Mouse (Mus musculus): ENCODE results near the gene Thada.

The Thada gene

DNA sequence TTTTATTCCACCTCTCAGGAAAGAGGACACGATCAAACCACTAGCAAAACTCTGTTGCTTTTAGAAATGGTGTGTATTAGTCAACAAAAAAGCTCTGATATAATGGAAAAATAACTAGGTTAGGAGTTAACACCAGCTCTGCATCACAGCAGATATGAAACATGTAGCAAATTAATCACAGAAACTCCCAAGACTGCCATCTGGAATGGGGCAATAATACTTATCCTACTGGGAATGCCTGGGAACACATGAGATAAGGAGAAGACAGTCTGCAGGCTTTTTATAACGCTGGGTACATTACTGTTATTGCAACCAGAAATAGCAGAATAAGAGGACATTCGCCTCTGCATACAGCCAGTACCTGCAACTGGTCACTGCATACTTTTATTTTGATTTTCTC is 96.2 kb downstream of the Thada start:
- DNase-seq = no peak

DNA sequence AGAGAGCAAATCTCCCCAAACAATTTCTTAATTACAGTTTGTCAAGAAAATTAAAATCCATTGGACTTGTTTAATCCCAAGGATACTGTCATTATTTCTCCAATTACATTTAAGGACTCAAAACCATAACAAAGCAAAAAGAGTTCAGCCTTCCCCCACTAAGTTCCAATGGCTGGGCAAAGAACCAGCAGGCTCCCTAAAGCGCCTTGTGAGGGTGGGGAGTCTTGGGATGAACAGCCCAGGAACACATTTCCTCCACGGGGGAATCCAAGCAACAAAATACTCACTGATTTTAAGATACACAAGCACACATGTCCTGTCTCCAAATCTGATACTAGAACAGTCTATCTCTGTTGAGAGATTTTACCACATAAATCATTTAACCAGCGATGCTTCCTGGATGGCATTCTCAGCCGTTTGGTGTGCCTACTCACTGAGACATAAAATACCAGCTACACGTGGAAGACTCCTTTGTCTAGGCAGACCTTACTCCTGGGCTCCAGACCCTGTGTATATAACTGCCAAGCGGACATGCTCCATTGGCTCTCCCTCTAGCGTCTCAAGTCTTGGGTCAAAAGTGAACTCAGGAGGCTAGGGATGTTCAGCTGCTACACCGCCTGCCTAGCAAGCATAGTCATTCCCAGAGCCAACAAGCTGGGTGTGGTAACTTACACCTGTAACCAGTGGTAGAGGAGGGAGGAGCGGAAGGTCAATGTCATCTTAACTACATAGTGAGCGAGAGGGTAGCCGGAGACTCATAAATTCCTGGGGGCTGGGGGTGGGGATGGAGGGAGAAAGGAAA is 97.6 kb downstream of the Thada start:
- no peak for DNase-seq

DNA sequence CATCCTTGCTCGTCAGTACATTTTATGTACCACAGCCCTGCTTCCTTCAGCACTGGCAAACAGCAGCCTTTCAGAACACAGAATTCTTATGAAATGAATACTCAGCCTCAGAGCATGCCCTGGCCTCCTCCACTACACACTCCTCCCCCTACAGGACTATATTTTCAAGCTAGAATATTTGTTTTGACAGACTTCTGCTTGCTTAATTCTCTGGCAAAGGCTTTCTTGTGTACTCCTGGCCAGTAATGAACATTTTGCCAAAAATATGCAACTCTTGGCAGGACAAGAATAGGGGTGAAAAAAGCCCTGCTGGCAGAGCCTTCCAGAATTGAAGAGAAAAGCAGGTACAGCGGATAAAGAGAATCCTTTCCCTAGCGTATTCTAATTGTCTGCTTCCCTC is 98.3 kb downstream of the Thada start:
- peak; percentile 60 for DNase-seq

DNA sequence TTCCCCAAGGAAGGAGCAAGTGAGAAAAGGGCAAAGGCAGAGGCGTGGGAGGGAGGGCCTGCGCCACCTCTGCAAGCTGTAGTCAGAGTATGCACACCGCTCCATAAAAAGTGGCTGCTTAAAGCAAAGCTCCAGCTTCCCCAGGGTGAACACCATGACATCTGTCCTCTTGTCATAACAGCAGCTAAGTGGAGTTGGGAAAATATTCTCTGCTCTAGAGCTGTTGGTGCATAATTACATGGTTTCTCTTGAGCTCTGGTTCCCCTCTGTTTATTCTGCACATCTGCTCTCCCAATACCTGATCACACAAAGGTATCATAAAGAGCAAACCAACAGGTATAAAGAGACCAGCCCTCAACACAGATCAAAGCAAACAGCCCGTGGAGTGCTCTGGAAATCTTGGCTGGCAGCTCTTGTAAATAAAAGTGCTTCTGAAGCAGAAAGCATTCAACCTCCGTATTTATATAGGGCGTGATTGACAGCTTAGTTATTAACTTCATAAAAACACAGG is 100.2 kb downstream of the Thada start:
- peak; percentile 78 for DNase-seq

DNA sequence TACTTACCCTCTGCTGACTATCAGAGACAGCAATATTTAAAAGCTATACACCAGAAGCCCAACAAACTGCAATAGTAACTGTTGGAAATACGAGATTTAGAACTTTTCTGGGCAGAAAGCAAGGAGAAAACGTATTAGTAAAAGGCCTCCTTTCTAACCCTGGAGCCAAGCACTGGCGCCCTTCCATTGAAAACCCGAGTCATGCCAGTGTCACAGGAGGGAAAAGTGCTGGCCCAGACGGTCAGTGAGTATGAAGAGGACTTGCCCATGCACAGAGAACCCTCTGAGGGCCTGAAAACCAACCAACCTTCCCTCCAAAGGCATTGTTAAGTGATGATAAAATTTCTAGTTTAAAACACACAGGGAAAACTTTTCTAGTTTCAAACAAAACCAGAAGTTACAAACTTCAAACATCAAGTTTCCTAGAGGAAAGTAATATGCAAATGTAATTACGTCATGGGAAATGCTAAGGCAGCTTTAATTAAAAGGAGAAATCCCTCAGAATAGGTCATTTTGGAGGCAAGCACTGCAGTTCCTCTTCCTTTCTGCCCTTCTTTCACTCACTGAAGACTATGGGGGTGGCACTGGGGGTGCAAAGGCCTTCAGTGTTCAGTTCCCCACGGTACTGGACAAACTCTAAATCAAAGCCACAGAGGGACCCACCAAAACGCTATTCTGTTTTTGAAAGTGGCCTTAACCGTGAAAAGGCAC is 100.8 kb downstream of the Thada start:
- DNase-seq = no peak

DNA sequence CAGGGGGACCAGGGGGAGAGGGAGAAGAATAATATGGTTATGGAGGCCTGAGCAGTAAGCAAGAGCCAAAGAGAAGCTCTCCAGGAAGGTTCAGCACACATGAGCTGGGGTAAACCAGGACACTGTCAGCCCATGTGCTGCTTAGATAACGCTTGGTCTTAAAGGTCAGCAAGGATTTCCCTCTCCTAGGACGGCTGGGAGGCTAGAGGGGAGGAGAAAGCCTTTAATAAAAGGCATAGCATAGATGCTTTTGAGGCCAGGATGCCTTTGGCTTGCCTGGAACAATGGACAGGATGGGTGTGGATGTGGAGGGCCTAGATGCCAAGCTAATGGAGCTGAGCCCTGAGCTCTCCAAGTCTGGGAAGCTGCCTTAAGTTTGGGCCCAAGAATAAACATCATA is 102.6 kb downstream of the Thada start:
- DNase-seq = peak; percentile 58

DNA sequence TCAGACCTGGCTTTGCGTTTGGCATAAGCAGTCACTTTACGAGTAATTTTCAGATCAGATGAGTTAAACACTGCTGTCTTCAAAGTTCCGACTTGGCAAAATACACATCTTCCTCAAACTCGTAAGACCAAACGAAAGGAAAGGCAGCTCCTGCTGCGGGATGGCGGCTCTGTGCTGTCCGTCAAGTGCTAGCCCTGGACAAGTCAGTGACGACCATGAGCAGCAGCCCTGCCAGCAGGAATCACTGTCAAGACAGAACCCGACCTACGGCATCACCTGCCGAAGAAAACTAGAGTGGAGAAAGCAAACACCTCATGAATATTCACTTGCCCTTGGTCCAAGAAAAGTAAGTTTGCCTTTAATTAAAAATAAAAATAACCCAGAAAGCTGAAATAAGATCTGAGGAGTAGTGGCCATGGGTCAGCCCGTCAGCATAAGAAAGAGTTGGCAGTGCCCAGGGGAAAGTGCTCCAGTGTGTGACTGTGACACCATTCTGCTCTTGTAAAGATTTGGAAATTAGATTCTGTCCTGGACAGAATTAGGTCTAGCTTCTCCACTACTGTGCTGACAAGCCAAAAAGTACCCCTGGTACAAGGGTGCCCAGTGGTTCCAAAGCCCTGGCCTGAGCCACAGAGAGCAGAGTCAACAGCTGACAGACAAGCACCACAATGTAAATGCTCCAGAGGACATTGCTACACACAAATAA is 103.3 kb downstream of the Thada start:
- DNase-seq = no peak

DNA sequence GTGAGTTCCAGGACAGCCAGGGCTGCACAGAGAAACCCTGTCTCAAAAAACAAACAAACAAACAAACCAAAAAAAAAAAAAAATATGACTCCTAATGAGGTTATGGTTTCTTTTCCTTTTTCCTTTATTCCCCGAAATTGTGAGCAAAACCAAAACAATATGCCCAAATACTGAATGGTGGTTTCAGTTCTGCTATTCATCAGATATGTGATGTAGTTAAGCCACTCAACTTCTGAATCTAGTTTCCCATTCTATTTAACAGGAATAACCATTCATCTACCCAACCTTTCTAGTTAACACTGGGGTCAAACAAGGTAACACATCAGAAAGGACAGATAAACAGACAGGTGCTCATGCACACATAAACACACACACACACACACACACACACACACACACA is 105.0 kb downstream of the Thada start:
- DNase-seq = no peak

DNA sequence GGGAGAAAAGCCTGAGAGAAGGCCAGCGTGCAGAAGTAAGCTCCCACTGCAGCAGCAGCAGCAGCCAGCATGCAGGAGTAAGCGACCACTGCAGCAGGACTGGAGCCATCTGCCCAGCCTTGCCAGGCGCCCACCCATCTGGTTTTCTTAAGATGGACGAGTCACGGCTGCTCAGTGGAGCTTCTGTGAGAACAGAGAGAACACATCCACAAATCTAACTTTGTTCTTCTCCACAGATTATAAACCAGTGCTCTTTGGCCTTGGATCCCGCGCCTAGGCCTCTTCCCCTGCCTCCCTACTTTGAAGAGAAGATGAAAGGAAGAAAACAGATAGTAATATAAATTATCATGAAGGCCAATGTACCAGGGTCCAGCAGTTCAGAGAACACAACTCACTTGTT is 106.2 kb downstream of the Thada start:
- no peak for DNase-seq

DNA sequence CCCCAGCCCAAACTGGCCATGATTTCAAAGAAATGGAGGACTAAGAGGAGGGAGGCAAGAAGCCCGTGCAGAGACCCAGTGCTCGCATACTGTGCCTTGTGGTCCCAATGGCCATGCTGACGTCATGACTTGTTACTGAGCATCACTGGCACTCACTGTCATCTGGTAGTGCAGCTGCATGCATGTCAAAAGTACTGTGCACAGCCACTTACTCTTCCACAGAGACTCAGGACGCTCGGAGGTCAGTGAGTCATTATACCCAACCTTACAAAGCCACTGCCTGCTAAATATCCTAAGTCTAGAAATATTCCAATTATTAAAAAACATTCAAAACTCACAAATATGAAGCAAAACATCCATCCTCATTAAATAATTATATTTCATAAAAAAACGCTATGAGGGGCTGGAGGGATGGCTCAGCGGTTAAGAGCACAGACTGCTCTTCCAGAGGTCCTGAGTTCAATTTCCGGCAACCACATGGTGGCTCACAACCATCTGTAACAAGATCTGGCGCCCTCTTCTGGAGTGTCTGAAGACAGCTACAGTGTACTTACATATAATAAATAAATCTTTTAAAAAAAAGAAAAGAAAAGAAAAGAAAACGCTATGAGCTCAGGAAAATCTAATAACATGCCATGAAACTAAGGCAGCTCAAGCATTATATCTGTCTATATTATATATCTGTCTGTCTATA is 106.9 kb downstream of the Thada start:
- no peak for DNase-seq

DNA sequence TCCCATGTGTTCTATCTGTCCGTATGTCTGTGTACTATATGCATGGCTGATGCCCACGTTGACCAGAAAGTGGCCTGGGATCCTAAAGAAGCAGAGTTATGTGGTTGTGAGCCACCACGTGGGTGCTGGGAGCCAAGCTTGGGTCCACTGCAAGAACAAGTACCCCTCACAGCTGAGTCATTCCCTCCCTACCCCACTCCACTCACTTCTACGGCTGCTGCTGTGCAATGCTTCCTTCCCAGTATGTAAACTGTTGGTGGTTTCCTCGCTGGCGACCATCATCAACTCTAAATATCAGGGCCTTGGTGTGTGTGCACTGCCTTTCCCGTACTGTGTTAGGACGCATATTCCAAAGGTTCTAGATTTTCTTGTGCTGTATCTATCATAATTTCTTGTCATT is 108.2 kb downstream of the Thada start:
- DNase-seq = no peak

DNA sequence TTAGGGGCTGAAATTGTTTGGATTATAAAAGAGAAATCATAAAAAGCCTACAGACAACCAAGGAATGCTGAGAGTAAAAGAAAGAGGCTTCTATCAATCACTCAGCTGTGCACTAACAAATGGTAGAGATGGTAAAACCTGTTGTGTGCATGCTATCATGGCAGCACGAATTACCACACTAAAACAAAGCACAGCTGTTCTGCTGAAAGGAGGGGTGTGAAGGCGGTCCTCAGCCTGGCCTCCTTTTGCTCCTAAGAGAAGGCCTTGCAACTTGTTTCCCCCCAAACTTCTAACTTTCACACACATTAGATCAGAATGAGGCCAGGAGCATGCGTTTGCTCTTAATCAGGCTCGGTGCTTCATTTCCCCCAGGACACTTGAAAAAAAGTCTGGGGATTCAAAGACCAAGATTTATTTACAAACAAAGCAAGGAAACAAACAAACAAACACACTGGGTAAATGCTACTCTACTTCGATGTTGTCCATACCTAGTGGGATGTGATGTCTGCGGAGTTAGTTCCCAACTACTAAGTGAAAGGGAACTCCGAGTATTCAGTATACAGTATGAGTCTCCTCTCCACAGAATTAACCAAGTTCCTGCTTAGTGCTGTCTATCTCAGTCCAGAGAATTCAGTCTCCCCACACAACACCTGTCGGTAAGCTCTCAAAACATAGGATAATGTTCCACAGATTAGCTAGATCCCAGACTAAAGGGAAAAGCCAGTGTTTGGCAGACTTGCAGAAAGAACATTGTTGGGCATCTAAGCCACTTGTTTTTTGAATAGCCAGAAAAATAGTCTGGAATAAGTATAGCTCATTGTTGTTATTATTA is 109.7 kb downstream of the Thada start:
- no peak for DNase-seq

DNA sequence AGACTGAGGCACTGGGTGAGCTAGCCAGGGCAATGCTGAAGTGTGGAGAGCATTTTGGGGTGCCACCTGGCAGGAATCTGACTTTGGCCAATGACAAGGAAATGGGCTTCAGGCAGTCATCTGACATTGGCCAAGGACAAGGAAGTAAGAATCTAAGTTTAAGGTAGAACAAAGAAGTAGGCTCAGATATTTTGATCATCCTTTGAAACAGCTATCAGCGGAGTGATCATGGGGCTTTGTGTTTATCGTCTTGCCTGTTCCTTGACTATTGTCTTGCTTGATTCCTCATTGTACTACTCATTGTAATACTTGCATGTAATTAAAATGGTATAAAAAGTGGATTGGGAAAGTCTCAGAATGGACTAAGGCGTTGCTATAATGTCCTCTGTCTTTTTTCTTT is 111.0 kb downstream of the Thada start:
- DNase-seq = no peak

DNA sequence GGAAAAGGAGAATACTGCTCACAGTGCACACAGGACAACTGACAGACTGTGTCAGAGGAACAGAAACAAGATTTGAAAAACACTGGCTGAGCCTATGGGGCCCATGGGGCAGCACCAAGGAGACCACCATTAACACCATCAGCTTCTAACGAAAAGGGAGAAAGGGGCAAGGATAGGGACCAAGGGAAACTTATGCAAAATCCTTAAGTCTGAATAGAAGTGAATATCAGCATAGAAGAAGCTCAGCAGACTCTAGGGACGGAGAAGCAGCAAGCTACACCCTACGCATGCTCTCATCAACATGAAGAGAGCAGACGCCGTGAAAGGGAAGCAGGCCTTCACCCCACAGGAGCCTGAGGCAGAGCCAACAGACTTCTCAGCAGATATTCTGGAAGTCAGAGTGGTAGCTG is 112.1 kb downstream of the Thada start:
- no peak for DNase-seq

DNA sequence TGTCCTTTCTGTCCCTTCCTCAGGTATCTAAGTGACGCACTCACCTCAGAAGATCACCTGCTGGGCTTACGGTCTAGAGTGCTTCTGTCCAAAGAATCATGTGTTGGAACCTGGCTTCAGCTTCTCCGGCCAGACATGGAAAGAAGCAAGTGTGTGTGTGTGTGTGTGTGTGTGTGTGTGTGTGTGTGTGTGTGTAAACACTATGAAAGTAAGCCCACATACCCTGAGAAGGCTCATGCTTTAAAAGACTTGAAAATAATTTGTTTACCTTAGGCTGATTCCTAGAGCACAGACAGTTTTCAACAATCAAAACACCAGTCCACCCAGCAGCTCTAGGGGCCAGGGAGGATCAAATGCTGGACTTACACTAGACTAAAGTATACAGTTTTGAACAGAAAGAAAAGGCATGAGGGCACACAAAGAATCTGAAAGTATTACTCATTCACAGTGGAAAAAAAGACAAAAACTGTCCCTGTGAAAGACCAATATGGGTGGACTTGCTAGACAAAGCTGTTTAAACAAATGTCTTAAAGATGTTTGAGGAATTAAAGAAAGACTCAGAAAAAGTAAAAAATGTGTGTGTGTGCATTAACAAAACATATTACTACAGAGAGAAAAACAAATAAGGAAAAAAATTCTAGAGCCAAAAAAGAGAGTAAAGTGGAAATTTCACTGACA is 112.6 kb downstream of the Thada start:
- no peak for DNase-seq

DNA sequence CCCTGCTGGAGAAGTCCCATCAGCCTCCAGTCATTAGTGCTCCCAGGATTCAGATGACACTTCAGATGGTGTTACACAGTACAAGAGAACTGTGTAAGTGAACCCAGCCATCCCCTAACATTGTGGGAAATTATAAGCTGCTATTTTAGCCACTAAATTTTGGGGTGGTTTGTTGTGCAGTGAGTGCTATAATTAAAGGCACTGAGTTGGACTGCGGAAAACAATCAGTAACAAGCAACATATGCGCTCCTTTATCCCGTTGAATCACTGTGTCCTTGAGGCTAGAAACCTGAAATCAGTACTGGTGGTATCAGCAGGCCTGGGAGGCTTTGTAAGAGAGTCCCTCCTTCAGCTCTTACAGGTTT is 113.2 kb downstream of the Thada start:
- DNase-seq = no peak

DNA sequence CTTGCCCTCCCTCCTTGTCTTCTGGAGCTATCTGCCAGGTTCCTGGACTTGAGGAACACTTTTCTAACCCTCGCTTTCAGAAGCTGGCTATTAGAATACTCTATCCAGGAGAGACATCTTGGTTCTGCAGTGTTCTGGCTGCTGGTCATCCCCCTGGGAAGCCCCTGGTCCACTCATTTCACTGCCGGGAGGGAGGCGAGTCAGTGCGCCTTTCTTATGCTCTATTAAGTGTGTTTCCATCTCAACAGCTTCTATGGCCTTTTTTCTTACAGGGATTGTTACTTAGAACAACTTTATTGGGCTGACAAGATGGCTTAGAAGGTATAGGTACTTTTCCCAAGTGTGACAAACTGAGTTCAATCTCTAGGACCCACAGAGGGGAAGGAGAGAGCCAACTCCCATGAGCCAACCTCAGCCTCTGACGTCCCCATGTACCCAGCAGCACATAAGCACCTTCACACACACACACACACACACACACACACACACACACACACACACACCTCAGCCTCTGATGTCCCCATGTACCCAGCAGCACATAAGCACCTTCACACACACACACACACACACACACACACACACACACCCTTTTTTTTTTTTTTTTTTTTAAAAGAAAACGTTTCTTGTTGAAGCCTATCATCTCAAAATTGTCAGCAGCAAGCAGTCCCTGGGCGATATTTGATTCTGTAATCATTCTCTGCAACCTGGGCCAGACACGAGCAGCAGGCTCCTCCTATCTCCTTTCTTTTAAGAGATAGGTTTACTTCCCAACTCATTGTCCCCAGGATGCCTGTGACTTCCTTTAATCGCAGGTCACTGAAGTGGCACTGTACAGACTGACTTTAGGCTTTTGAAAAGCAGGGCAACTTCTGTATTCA is 113.9 kb downstream of the Thada start:
- DNase-seq = no peak

DNA sequence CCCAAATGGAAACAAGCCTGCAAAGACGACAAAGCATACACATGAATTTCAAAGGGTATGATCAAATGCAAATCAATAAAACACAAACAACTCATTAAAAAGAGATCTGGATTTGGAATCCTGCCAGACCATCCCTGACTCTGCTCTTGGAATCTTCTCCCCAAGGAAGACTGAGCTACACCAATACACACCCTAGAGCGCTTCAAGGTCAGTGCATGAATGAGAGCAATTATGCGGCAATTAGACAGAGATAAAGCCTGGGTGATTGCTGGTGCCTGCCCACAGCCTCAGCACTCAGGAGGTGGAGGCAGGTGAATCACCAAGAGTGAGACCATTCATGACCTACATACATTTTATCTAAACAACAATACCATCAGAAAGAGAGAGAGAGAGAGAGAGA is 114.7 kb downstream of the Thada start:
- no peak for DNase-seq

DNA sequence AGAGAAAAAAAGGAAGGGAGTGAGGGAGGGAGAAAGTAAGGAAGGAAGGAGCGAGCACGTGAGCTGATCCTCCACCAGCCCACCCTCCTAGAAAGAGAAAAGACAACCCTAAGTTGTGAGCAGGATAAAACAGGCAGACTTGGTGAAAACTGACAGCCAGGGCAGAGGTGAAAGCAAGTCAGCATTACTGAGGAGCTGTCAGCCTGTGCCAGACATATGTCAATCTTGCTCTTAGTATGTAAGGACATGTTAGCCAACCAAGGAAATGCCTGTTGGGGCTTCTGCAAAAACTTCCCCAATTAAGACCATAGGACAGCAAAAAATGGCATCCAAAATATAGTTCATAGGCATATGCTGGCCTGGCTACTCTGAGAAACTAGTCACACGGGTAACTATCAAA is 117.1 kb downstream of the Thada start:
- DNase-seq = no peak

DNA sequence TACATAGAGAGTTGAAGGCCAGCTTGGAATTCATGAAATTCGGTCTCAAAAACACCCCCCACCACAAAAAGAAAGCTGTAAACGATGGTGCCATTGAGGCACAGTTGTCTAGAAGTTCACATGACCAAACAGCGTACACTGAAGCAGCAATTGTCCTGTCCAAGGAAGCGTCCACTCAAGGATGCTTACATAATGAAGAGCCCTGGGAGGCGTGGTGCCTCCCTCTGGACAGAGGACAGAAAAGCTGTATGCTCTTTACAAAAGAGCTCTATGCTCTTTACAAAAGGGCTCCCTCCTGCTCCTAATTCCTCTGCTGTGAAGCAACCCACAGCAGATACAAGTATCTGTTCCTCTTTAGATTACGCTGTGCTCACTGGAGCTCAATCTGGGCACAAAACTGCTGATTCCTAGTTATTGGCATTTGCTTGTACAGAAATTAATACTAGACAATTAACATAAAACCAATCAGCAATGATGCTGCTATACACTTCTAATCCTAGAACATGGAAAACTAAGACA is 123.6 kb downstream of the Thada start:
- DNase-seq = no peak
